Mouse (Mus musculus) forebrain, embryonic 10.5 days (tissue): Measurements from ENCODE around the gene Nudcd3. TPM values are rescaled to one million over a fixed set of nuclear protein-coding genes. Genes with fewer than 3 reads are reported as not detected.
"Not testable (repeated sequence)": the region's sequence is repeated elsewhere in the genome, so short reads cannot be mapped to it uniquely, and the experiment has no call there.

ENCODE experiments used
- DNase-seq: peaks from one replicate; pipeline ENCODE4 v3.0.0-alpha.2; 2017; ENCODE audit warnings: low spot score; ENCODE audit errors: extremely low spot score
- H3K27ac ChIP-seq: fragments of 300-500 bp; sonication (generic); 2 replicates; pipeline ENCODE4 v1.5.1; 2016; ENCODE audit warnings: mild to moderate bottlenecking
- H3K27me3 ChIP-seq: fragments of 300-500 bp; sonication (generic); 2 replicates; pipeline ENCODE4 v1.6.1; 2016; ENCODE audit warnings: mild to moderate bottlenecking; ENCODE audit not compliant: poor library complexity, severe bottlenecking
- H3K36me3 ChIP-seq: fragments of 300-500 bp; sonication (generic); replicated peaks from 2 replicates; pipeline ENCODE4 v1.6.1; 2016; ENCODE audit warnings: mild to moderate bottlenecking, moderate library complexity
- H3K4me1 ChIP-seq: fragments of 300-500 bp; sonication (generic); 2 replicates; pipeline ENCODE4 v1.6.1; 2016
- H3K4me3 ChIP-seq: fragments of 300-500 bp; sonication (generic); 2 replicates; pipeline ENCODE4 v1.5.1; 2016; ENCODE audit warnings: mild to moderate bottlenecking, moderate library complexity
- H3K9me3 ChIP-seq: fragments of 300-500 bp; sonication (generic); 2 replicates; pipeline ENCODE4 v1.6.1; 2016; ENCODE audit warnings: mild to moderate bottlenecking, moderate library complexity
- WGBS: fragments of 180-500 bp; shearing (Covaris S2); methylation state at CpG from one replicate; pipeline ENCODE4 v1.1.7; 2016; 5-methylcytosine and 5-hydroxymethylcytosine counted together
- polyA plus RNA-seq: library from polyadenylated mRNA; unstranded; fragments of >200 nt; fragmentation: Nextera tagmentation; extraction: Ambion mirVana; gene quantifications from 2 replicates; pipeline ENCODE4 v1.2.1, GENCODE M21; 2016

Gene Nudcd3
- polyA plus RNA-seq, 1 experiment from 2014 or later = 57.3 TPM

DNA sequence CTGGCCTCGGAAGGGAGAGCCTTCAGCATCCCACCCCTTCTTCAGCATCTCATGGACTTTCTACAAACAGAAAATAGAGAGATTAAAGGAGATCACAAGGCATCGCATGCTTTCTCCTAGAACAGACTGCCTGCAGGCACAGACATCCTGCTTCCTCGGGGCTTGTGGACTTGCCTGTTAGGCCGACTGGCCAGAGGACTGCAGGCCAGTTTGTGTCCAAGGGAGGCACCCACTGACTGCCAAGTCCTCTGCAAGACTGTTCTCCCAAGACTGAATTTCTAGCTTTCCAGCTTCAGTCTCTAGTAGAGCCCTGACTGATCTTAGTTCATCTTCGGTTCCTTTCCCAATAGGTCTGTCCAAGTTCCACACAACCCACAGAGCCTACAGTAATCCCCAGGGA is 91.9 kb downstream of the Nudcd3 start:
- 93% methylated on average over 5 of the region's 5 CpGs for WGBS
- Histone ChIP-seq H3K27ac (no peak overlapping the region), H3K9me3 (no peaks in the 10 kb centered on the region), H3K27me3 (no peaks in the 10 kb centered on the region), H3K4me1 (no peaks in the 10 kb centered on the region), H3K4me3 (no peak overlapping the region), H3K36me3 (peaks cover 96% of the 10 kb centered on the region)
- DNase-seq = no peak

DNA sequence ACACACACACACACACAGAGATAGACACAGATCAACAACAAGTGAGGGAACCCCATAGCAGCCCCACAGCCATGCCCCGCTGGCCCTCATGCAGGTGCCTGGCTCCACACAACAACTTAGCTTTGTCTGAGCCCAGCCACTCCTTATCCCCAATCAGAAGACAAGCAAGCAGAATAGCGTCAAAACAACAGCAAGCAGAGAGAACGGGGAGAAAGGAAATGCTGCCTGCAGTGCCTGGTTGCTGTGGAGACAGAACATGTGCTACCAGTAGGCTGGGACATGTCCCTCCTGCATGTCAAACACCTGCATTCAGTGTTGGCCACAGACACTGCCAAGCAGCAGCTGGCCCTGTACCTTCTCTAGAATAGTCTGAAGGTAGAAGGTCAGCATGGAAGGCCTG is 92.5 kb downstream of the Nudcd3 start:
- no peaks in the 10 kb centered on the region for H3K9me3 ChIP-seq
- no peaks in the 10 kb centered on the region for H3K4me1 ChIP-seq
- H3K4me3 ChIP-seq = no peak overlapping the region
- DNase-seq = no peak
- no peaks in the 10 kb centered on the region for H3K27me3 ChIP-seq
- 81% methylated on average over 3 of the region's 3 CpGs for WGBS
- peaks cover 90% of the 10 kb centered on the region for H3K36me3 ChIP-seq
- no peak overlapping the region for H3K27ac ChIP-seq

DNA sequence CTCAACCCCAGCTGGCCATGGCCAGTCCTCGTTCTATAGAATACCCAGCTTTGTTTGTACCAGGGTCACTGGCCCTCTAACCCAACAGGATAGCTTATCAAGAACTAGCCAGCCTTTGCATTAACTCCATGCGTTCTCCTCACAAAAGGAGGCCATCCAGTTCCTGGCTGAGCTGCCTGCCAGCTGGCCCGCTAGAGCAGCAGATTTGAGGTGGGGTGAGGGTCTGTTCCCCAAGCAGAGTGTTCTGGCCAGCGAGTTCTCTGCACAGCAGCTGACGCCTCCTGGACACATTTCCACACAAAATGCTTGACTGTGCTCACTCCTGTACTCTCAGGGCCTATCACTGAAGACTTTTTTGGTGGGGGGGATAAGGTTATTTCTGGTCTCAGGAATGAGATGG is 95.5 kb downstream of the Nudcd3 start:
- Histone ChIP-seq H3K27ac (no peak overlapping the region), H3K9me3 (no peaks in the 10 kb centered on the region), H3K4me3 (no peak overlapping the region), H3K27me3 (no peaks in the 10 kb centered on the region), H3K36me3 (peaks cover 61% of the 10 kb centered on the region), H3K4me1 (peaks cover 8% of the 10 kb centered on the region; the same call in 1 of the 2 replicates)
- no peak for DNase-seq
- WGBS = 87% methylated on average over 5 of the region's 5 CpGs

DNA sequence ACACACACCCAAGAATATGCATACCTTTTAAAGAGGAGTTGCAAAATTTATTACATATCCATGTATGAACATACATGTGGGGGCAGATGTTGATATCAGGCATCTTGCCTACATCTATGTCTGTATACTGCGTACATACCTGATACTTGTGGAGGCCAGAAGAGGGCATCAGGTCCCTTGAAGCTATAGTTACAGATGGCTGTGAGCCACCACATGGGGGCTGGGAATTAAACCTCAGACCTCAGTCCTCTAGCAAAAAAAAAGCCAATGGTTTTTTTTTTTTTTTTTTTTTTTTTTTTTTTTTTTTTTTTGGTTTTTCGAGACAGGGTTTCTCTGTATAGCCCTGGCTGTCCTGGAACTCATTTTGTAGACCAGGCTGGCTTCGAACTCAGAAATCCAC is 103.6 kb downstream of the Nudcd3 start:
- not testable (repeated sequence) for DNase-seq, H3K4me3 ChIP-seq, H3K27me3 ChIP-seq, H3K4me1 ChIP-seq, H3K27ac ChIP-seq, H3K9me3 ChIP-seq, H3K36me3 ChIP-seq
- WGBS = 91% methylated on average over 3 of the region's 3 CpGs

- Histone ChIP-seq H3K4me1 (no peaks in the 10 kb centered on the region), H3K27me3 (no peaks in the 10 kb centered on the region; the same call in 1 of the 2 replicates), H3K36me3 (no peaks in the 10 kb centered on the region), H3K4me3 (no peak overlapping the region), H3K27ac (no peak overlapping the region), H3K9me3 (no peaks in the 10 kb centered on the region)
- DNase-seq = no peak
- 75% methylated on average over 4 of the region's 4 CpGs for WGBS
Measured at GRCm38 (mm10) chr11:6086991-6087390, 113.2 kb downstream of the Nudcd3 start.

DNA sequence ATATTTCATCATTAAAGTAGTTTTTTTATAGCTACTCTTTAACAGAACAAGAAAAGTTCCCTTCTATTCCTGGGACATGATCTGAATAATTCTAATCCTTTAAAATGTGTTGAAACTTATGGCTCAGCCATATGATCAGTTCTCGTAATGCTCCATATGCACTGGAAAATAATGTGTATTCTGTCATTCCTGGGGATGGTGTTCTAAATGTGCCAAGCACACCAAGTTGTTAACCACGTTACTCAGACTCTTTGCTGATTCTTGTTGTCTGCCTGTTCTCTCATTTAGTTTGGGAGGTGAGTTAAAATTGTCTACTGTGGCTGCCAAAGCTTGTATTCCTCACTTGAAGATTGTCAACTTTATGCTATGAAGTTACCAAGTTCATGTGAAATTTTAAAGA is 121.5 kb downstream of the Nudcd3 start:
- 87% methylated on average over 2 of the region's 2 CpGs for WGBS
- H3K9me3 ChIP-seq = no peaks in the 10 kb centered on the region
- no peaks in the 10 kb centered on the region; the same call in 1 of the 2 replicates for H3K27me3 ChIP-seq
- no peaks in the 10 kb centered on the region for H3K36me3 ChIP-seq
- no peak overlapping the region for H3K4me3 ChIP-seq
- no peaks in the 10 kb centered on the region for H3K4me1 ChIP-seq
- no peak for DNase-seq
- no peak overlapping the region for H3K27ac ChIP-seq

GRCm38 (mm10) chr11:6075618-6076066 is 124.6 kb downstream of the Nudcd3 start:
- Histone ChIP-seq H3K4me1 (no peaks in the 10 kb centered on the region), H3K27me3 (peaks cover 9% of the 10 kb centered on the region), H3K9me3 (no peaks in the 10 kb centered on the region), H3K4me3 (no peak overlapping the region), H3K36me3 (no peaks in the 10 kb centered on the region), H3K27ac (no peak overlapping the region)
- 79% methylated on average over 8 of the region's 8 CpGs for WGBS
- no peak for DNase-seq

GRCm38 (mm10) chr11:6068181-6068957 is 131.8 kb downstream of the Nudcd3 start:
- H3K4me1 ChIP-seq = peaks cover 31% of the 10 kb centered on the region
- H3K4me3 ChIP-seq = peak overlapping the region; percentile 35
- H3K36me3 ChIP-seq = no peaks in the 10 kb centered on the region
- peaks cover 82% of the 10 kb centered on the region for H3K27me3 ChIP-seq
- 8% methylated on average over 17 of the region's 19 CpGs for WGBS
- H3K27ac ChIP-seq = 0 out of 2 replicates have a peak overlapping the region, but pooled peaks have one; percentile 30
- DNase-seq = peak; percentile 49
- H3K9me3 ChIP-seq = no peaks in the 10 kb centered on the region

DNA sequence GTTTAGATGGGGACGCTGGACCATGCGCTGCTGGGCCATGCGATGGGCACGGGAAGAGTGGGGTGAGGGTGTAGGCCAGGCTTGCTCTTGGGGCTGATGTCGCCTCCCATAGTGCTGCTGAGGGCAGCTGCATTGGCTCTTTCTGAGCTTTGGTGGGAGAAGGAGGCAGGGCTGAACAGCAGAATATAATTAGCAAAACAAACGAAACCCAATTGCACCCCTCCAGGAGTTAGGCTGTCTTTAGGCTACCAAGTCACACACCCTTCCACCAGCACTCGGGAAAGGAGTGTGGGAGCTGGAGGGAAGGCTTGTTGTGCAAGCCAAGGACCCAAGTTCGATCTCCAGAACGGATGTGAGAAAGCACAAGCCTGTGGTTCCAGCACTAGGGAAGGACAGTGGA is 133.1 kb downstream of the Nudcd3 start:
- Histone ChIP-seq H3K36me3 (no peaks in the 10 kb centered on the region), H3K4me3 (no peak overlapping the region), H3K4me1 (peaks cover 31% of the 10 kb centered on the region), H3K27me3 (peaks cover 94% of the 10 kb centered on the region), H3K27ac (no peak overlapping the region), H3K9me3 (no peaks in the 10 kb centered on the region)
- DNase-seq = no peak
- 39% methylated on average over 9 of the region's 9 CpGs for WGBS

DNA sequence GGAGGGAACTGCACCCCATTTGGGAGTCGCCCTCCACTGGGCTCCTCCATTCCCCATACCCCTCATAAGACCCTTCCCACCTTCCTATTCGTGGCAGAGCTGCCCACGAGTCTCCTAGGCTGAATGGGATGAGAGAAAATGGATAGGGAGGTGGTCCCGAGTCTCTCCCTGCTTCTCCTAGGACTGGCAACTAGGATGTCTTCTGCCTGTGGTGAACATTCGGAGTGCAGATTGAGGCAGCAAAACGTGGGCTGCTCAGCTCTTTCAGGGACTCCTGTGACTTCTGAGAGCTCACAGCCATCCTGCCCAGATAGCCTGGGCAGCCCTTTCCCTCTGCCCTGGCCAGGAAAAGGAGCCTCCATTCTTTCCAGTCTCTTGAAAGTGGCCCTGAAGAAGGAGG is 134.0 kb downstream of the Nudcd3 start, which contains the start of gene Camk2b:
Gene Camk2b, minus strand, starts transcription at position 187 of the 400 bp plus-strand sequence.
- H3K9me3 ChIP-seq = no peaks in the 10 kb centered on the region
- no peak for DNase-seq
- 9% methylated on average over 6 of the region's 6 CpGs for WGBS
- H3K27ac ChIP-seq = peak within 1 kb of the TSS; percentile 20; the same call in 1 of the 2 replicates
- peaks cover 37% of the 10 kb centered on the region for H3K4me1 ChIP-seq
- H3K4me3 ChIP-seq = peak within 1 kb of the TSS; percentile 57
- H3K36me3 ChIP-seq = no peaks in the 10 kb centered on the region
- peaks cover 100% of the 10 kb centered on the region for H3K27me3 ChIP-seq

DNA sequence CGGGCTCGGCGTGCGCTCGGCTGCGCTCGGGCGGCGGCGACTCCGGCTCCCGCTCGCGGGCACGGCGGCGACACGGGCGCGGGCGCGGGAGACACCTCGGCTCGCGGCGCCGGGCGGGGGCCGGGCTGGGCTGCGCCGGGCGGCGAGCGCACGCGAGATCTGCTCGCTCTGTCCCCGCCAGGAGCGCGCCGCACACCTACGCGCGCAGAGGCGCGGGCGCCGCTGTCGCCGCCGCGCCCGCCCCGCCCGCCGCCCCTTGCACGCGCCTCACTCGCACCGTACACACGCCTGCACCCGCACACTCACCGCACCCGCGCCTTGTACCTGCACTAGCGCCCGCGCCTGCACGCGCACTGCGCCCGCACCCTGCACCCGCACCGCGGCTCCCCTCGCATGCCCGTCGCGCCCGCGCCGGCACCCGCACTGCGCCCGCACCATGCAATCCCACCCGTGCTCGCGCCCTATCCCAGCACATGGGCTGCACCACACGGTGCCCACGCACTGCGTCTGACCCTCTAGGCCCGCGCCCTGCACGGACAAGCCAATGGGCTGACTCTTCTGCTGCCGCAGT is 134.6 kb downstream of the Nudcd3 start:
- peaks cover 37% of the 10 kb centered on the region for H3K4me1 ChIP-seq
- peak overlapping the region; percentile 57 for H3K4me3 ChIP-seq
- no peaks in the 10 kb centered on the region for H3K9me3 ChIP-seq
- H3K27me3 ChIP-seq = peaks cover 98% of the 10 kb centered on the region
- under 1% methylated on average over 80 of the region's 95 CpGs for WGBS
- H3K27ac ChIP-seq = no peak overlapping the region
- no peaks in the 10 kb centered on the region for H3K36me3 ChIP-seq
- DNase-seq = no peak

- Histone ChIP-seq H3K4me3 (peak overlapping the region; percentile 57), H3K27me3 (peaks cover 93% of the 10 kb centered on the region), H3K36me3 (no peaks in the 10 kb centered on the region), H3K4me1 (peaks cover 37% of the 10 kb centered on the region), H3K27ac (peak overlapping the region; percentile 20; the same call in 1 of the 2 replicates), H3K9me3 (no peaks in the 10 kb centered on the region)
- under 1% methylated on average over 54 of the region's 55 CpGs for WGBS
- no peak for DNase-seq
Measured at GRCm38 (mm10) chr11:6065046-6065521, 135.1 kb downstream of the Nudcd3 start.
